Mouse (Mus musculus) C2C12 (cell line): ENCODE measurements around the gene Gm21974. TPM values are rescaled to one million over a fixed set of nuclear protein-coding genes. Genes with fewer than 3 reads are reported as not detected.
A peak's percentile ranks its signal among the peaks of the same experiment; 100 is the strongest.
"Not testable (repeated sequence)": the region's sequence is repeated elsewhere in the genome, so short reads cannot be mapped to it uniquely, and the experiment has no call there.

Source experiments
- H3K27me3 ChIP-seq: one replicate; pipeline ENCODE4 v1.6.1; 2011; ENCODE audit not compliant: control insufficient read depth, insufficient read depth, insufficient read length
- H3K36me3 ChIP-seq: one replicate; pipeline ENCODE4 v1.6.1; 2011; ENCODE audit not compliant: control insufficient read depth, insufficient read depth
- H3K4me3 ChIP-seq: one replicate; pipeline ENCODE4 v1.5.1; 2011; ENCODE audit warnings: mild to moderate bottlenecking, control low read depth; ENCODE audit not compliant: poor library complexity, insufficient read depth, severe bottlenecking
- H3K79me2 ChIP-seq: one replicate; pipeline ENCODE4 v1.6.1; 2011; ENCODE audit not compliant: control insufficient read depth, insufficient read depth
- H3K79me3 ChIP-seq: one replicate; pipeline ENCODE4 v1.6.1; 2011; ENCODE audit warnings: low read depth, control low read depth
- H3ac ChIP-seq: one replicate; pipeline ENCODE3; 2011; ENCODE audit warnings: low read depth; ENCODE audit not compliant: control insufficient read depth, insufficient read length
- CEBPB ChIP-seq: IDR thresholded peaks from one replicate; pipeline ENCODE4 v1.6.1; 2011; ENCODE audit warnings: low read depth, mild to moderate bottlenecking, control low read depth, moderate library complexity
- CTCF ChIP-seq: IDR thresholded peaks from one replicate; pipeline ENCODE4 v1.5.1; 2011; ENCODE audit not compliant: control insufficient read depth, insufficient read depth, insufficient read length
- FOSL1 ChIP-seq: IDR thresholded peaks from one replicate; pipeline ENCODE4 v1.8.0; 2011; ENCODE audit warnings: mild to moderate bottlenecking, low read length; ENCODE audit not compliant: poor library complexity, insufficient read depth, severe bottlenecking
- MAX ChIP-seq: IDR thresholded peaks from one replicate; pipeline ENCODE4 v1.6.1; 2011; ENCODE audit warnings: mild to moderate bottlenecking, control low read depth
- MYOD1 ChIP-seq: IDR thresholded peaks from one replicate; pipeline ENCODE4 v1.6.1; 2011; ENCODE audit warnings: low read depth; ENCODE audit not compliant: control insufficient read depth, insufficient read length
- MYOG ChIP-seq: IDR thresholded peaks from one replicate; pipeline ENCODE4 v1.6.1; 2011; ENCODE audit not compliant: control insufficient read depth, insufficient read length; ENCODE audit errors: extremely low read depth
- USF1 ChIP-seq: IDR thresholded peaks from one replicate; pipeline ENCODE4 v1.6.1; 2011; ENCODE audit warnings: low read depth, mild to moderate bottlenecking, control low read depth, moderate library complexity
- polyA plus RNA-seq: library from polyadenylated mRNA; unstranded; fragments of >200 nt; fragmentation: generic; extraction: Trizol; gene quantifications from one replicate; pipeline ENCODE4 v1.2.1, GENCODE M21; 2012; ENCODE audit warnings: missing spikeins

Gm21974 gene
- polyA plus RNA-seq, 1 experiment, result not detected

GRCm38 (mm10) chr7:127899997-127900396 lies 4.7 kb upstream of the Gm21974 start:
- Histone ChIP-seq H3K36me3 (no peaks in the 10 kb centered on the region), H3ac (no peak overlapping the region), H3K79me3 (peaks cover 2% of the 10 kb centered on the region), H3K27me3 (peaks cover 9% of the 10 kb centered on the region), H3K4me3 (no peak overlapping the region), H3K79me2 (peaks cover 7% of the 10 kb centered on the region)
- TF ChIP-seq FOSL1, result no peak
- no peak for TF ChIP-seq MYOG
- TF ChIP-seq CTCF, result no peak
- TF ChIP-seq CEBPB, result no peak
- no peak for TF ChIP-seq MAX

- no peaks in the 10 kb centered on the region for H3K79me2 ChIP-seq
- H3K36me3 ChIP-seq, result no peaks in the 10 kb centered on the region
- no peak overlapping the region for H3K4me3 ChIP-seq
- TF ChIP-seq FOSL1 (no peak), CEBPB (no peak), CTCF (no peak), MYOG (no peak), USF1 (no peak), MAX (no peak), MYOD1 (no peak)
- H3K79me3 ChIP-seq, result no peaks in the 10 kb centered on the region
- peaks cover 9% of the 10 kb centered on the region for H3K27me3 ChIP-seq
- no peak overlapping the region for H3ac ChIP-seq
Measured at GRCm38 (mm10) chr7:127898179-127898956, 3.1 kb upstream of the Gm21974 start.

- Histone ChIP-seq H3K36me3 (no peaks in the 10 kb centered on the region), H3ac (no peak overlapping the region), H3K79me3 (no peaks in the 10 kb centered on the region), H3K27me3 (peaks cover 9% of the 10 kb centered on the region), H3K4me3 (no peak overlapping the region), H3K79me2 (no peaks in the 10 kb centered on the region)
- TF ChIP-seq MYOG (no peak), MYOD1 (no peak), USF1 (no peak), FOSL1 (no peak), CTCF (no peak), CEBPB (no peak), MAX (no peak)
Measured at GRCm38 (mm10) chr7:127897542-127897941, 2.3 kb upstream of the Gm21974 start.

GRCm38 (mm10) chr7:127896384-127896783 lies 1.1 kb upstream of the Gm21974 start:
- peaks cover 9% of the 10 kb centered on the region for H3K27me3 ChIP-seq
- H3K79me3 ChIP-seq, result no peaks in the 10 kb centered on the region
- no peaks in the 10 kb centered on the region for H3K36me3 ChIP-seq
- TF ChIP-seq CTCF (peak; percentile 44), CEBPB (no peak), MAX (no peak)
- H3ac ChIP-seq, result no peak overlapping the region
- H3K4me3 ChIP-seq, result no peak overlapping the region
- no peaks in the 10 kb centered on the region for H3K79me2 ChIP-seq

DNA sequence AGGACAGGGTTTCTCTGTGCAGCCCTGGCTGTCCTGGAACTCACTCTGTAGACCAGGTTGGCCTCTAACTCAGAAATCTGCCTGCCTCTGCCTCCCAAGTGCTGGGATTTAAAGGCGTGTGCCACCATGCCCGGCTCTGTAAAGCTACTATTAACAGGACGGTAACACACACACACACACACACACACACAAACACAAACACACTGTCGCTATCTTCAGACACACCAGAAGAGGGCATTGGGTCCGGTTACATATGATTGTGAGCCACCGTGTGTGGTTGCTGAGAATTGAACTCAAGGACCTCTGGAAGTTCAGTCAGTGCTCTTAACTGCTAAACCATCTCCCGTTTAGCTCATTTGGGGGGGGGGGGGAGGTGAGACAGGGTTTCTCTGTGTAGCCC lies 637 bp upstream of the Gm21974 start:
- not testable (repeated sequence) for H3K79me2 ChIP-seq, H3ac ChIP-seq, H3K36me3 ChIP-seq, H3K27me3 ChIP-seq, H3K79me3 ChIP-seq, H3K4me3 ChIP-seq

GRCm38 (mm10) chr7:127894480-127894879 lies 774 bp downstream of the Gm21974 start:
- H3K36me3 ChIP-seq, result no peaks in the 10 kb centered on the region
- H3K79me3 ChIP-seq, result no peaks in the 10 kb centered on the region
- no peak overlapping the region for H3ac ChIP-seq
- TF ChIP-seq MAX (no peak), MYOG (no peak), CTCF (no peak), MYOD1 (no peak), USF1 (no peak), FOSL1 (no peak), CEBPB (no peak)
- no peaks in the 10 kb centered on the region for H3K79me2 ChIP-seq
- H3K4me3 ChIP-seq, result no peak overlapping the region
- peaks cover 5% of the 10 kb centered on the region for H3K27me3 ChIP-seq
